Mouse (Mus musculus) cerebellum, adult 8-10 months (tissue): ENCODE measurements at regions not wholly inside any gene's neighbourhood (a gene's known extent, or its start where the extent isn't known, plus 50 kb on each side); places are given as distances from the start of the nearest gene placed in this dataset.

Experiments used
- DNase-seq: peaks from one replicate; pipeline ENCODE4 v3.0.0; 2022

- no peak for DNase-seq
Observed at GRCm38 (mm10) chr14:33797551-33798303, 125.7 kb upstream of the Gdf10 start.

GRCm38 (mm10) chr14:33804321-33804720 lies 119.1 kb upstream of the Gdf10 start:
- no peak for DNase-seq

- no peak for DNase-seq
Observed at GRCm38 (mm10) chr14:33804721-33805120, 118.7 kb upstream of the Gdf10 start.

- no peak for DNase-seq
Observed at GRCm38 (mm10) chr14:33807196-33807595, 116.2 kb upstream of the Gdf10 start.

GRCm38 (mm10) chr14:33808593-33809265 lies 114.7 kb upstream of the Gdf10 start:
- DNase-seq, result no peak

GRCm38 (mm10) chr14:33810584-33810983 lies 112.8 kb upstream of the Gdf10 start:
- DNase-seq, result no peak

- DNase-seq, result no peak
Observed at GRCm38 (mm10) chr14:33811241-33811640, 112.1 kb upstream of the Gdf10 start.

GRCm38 (mm10) chr14:33812266-33812665 lies 111.1 kb upstream of the Gdf10 start:
- no peak for DNase-seq

- no peak for DNase-seq
Observed at GRCm38 (mm10) chr14:33812772-33813171, 110.6 kb upstream of the Gdf10 start.

- DNase-seq, result no peak
Observed at GRCm38 (mm10) chr14:33813274-33813673, 110.1 kb upstream of the Gdf10 start.

GRCm38 (mm10) chr14:33814107-33814506 lies 109.3 kb upstream of the Gdf10 start:
- no peak for DNase-seq

GRCm38 (mm10) chr14:33814599-33814998 lies 108.8 kb upstream of the Gdf10 start:
- no peak for DNase-seq

GRCm38 (mm10) chr14:33820541-33821260 lies 102.7 kb upstream of the Gdf10 start:
- DNase-seq, result peak; percentile 16

GRCm38 (mm10) chr14:33821436-33821835 lies 102.0 kb upstream of the Gdf10 start:
- DNase-seq, result no peak

GRCm38 (mm10) chr14:33824421-33824874 lies 98.9 kb upstream of the Gdf10 start:
- no peak for DNase-seq

- DNase-seq, result no peak
Observed at GRCm38 (mm10) chr14:33826003-33826644, 97.3 kb upstream of the Gdf10 start.

- DNase-seq, result no peak
Observed at GRCm38 (mm10) chr14:33832650-33833319, 90.6 kb upstream of the Gdf10 start.

GRCm38 (mm10) chr14:33836341-33836740 lies 87.0 kb upstream of the Gdf10 start:
- DNase-seq, result no peak

- no peak for DNase-seq
Observed at GRCm38 (mm10) chr14:33841821-33842220, 81.6 kb upstream of the Gdf10 start.

- no peak for DNase-seq
Observed at GRCm38 (mm10) chr14:33853499-33853898, 69.9 kb upstream of the Gdf10 start.

GRCm38 (mm10) chr14:33854181-33854580 lies 69.2 kb upstream of the Gdf10 start:
- DNase-seq, result no peak

- no peak for DNase-seq
Observed at GRCm38 (mm10) chr14:33856992-33857391, 66.4 kb upstream of the Gdf10 start.

- no peak for DNase-seq
Observed at GRCm38 (mm10) chr14:33864796-33865195, 58.6 kb upstream of the Gdf10 start.
